8 mouse cellular contexts compared by ENCODE assay signal in the genomic region with DNA sequence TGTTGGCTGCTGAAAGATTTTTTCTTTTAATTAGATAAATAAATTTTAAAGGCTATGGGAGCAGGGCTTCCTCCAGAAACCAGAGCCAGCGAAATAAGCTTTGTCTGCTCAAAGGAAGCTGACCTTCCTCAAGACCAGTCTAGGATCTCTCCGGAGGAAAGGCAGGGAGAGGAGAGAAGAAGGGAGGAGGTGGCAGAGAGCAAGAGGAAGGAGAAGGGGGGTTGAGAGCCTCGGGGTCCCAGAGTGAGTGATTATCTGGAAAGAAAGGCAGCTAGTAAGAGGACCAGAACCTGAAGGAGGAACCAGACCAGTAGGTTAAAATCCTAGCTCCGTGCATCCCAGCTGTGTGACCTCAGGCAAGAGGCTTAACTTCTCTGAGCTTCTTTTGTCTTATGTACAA. TPM values are rescaled to one million over a fixed set of nuclear protein-coding genes. Genes with fewer than 3 reads are reported as not detected.
A peak's percentile ranks its signal among the peaks of the same experiment; 100 is the strongest.
DNase-seq lines count a peak whose midpoint lies in the region; ATAC-seq lines count a peak whose summit lies in the region.

No protein-coding gene starts in this region.

- no peaks in the 10 kb centered on the region for H3K9me3 ChIP-seq in kidney, embryonic 15.5 days (replicated peaks)
- no peaks in the 10 kb centered on the region for H3K9me3 ChIP-seq in embryonic facial prominence, embryonic 14.5 days (ENCODE audit: control insufficient read depth, low read length)
- H3K9me3 ChIP-seq in hindbrain, embryonic 15.5 days: no peaks in the 10 kb centered on the region
- no peaks in the 10 kb centered on the region for H3K9me3 ChIP-seq in neural tube, embryonic 12.5 days

- DNase-seq in kidney, postnatal 36 days: no peak
- no peak for DNase-seq in embryonic facial prominence, embryonic 14.5 days (ENCODE audit: low spot score)
- DNase-seq in adipocyte (ENCODE audit: low spot score): no peak
- DNase-seq in thymus, postnatal 4 days: no peak
- no peak for DNase-seq in layer of hippocampus, adult 11-12 months (ENCODE audit: low spot score)

- peak overlapping the region; percentile 43 for H3K4me2 ChIP-seq in kidney, embryonic 15.5 days
- peak overlapping the region; percentile 51 for H3K4me2 ChIP-seq in embryonic facial prominence, embryonic 14.5 days (ENCODE audit: low read depth, low read length)
- peak overlapping the region; percentile 51 for H3K4me2 ChIP-seq in hindbrain, embryonic 15.5 days
- H3K4me2 ChIP-seq in neural tube, embryonic 12.5 days (replicated peaks): peak overlapping the region; percentile 53

- no peaks in the 10 kb centered on the region for H3K36me3 ChIP-seq in kidney, embryonic 15.5 days
- H3K36me3 ChIP-seq in embryonic facial prominence, embryonic 14.5 days (ENCODE audit: control insufficient read depth, insufficient read depth, low read length): no peaks in the 10 kb centered on the region
- no peaks in the 10 kb centered on the region for H3K36me3 ChIP-seq in hindbrain, embryonic 15.5 days
- no peaks in the 10 kb centered on the region for H3K36me3 ChIP-seq in neural tube, embryonic 12.5 days

- H3K4me3 ChIP-seq in kidney, embryonic 15.5 days (replicated peaks): no peak overlapping the region
- no peak overlapping the region for H3K4me3 ChIP-seq in embryonic facial prominence, embryonic 14.5 days (ENCODE audit: low read depth, low read length)
- no peak overlapping the region for H3K4me3 ChIP-seq in hindbrain, embryonic 15.5 days
- no peak overlapping the region for H3K4me3 ChIP-seq in neural tube, embryonic 12.5 days

- WGBS in kidney, embryonic 15.5 days: 22% methylated on average over 4 of the region's 4 CpGs
- WGBS in embryonic facial prominence, embryonic 14.5 days: 13% methylated on average over 4 of the region's 4 CpGs
- 14% methylated on average over 4 of the region's 4 CpGs for WGBS in hindbrain, embryonic 15.5 days
- WGBS in neural tube, embryonic 12.5 days: 23% methylated on average over 4 of the region's 4 CpGs

- peaks cover 23% of the 10 kb centered on the region for H3K4me1 ChIP-seq in kidney, embryonic 15.5 days
- H3K4me1 ChIP-seq in embryonic facial prominence, embryonic 14.5 days (ENCODE audit: control insufficient read depth, insufficient read depth, low read length): peaks cover 13% of the 10 kb centered on the region
- H3K4me1 ChIP-seq in hindbrain, embryonic 15.5 days (replicated peaks): peaks cover 18% of the 10 kb centered on the region
- peaks cover 15% of the 10 kb centered on the region for H3K4me1 ChIP-seq in neural tube, embryonic 12.5 days

- peak; percentile 8; the same call in 1 of the 2 replicates for ATAC-seq in kidney, embryonic 15.5 days (replicated peaks; ENCODE audit: low FRiP score)
- no peak for ATAC-seq in embryonic facial prominence, embryonic 14.5 days (ENCODE audit: low read depth)
- ATAC-seq in hindbrain, embryonic 15.5 days (ENCODE audit: low FRiP score, low read depth): peak; percentile 10; the same call in 1 of the 2 replicates
- peak; percentile 45; the same call in 1 of the 2 replicates for ATAC-seq in neural tube, embryonic 12.5 days (ENCODE audit: low FRiP score, low read depth)

- H3K27ac ChIP-seq in kidney, embryonic 15.5 days: peak overlapping the region; percentile 49; the same call in 1 of the 2 replicates
- no peak overlapping the region for H3K27ac ChIP-seq in embryonic facial prominence, embryonic 14.5 days (replicated peaks; ENCODE audit: low read depth, low read length)
- H3K27ac ChIP-seq in hindbrain, embryonic 15.5 days (replicated peaks): peak overlapping the region; percentile 58
- no peak overlapping the region for H3K27ac ChIP-seq in neural tube, embryonic 12.5 days

- no peak overlapping the region for H3K9ac ChIP-seq in kidney, embryonic 15.5 days
- peak overlapping the region; percentile 26; the same call in 1 of the 2 replicates for H3K9ac ChIP-seq in embryonic facial prominence, embryonic 14.5 days (ENCODE audit: low read depth, low read length)
- H3K9ac ChIP-seq in hindbrain, embryonic 15.5 days: no peak overlapping the region
- H3K9ac ChIP-seq in neural tube, embryonic 12.5 days: 0 out of 2 replicates have a peak overlapping the region, but pooled peaks have one; percentile 26

- H3K27me3 ChIP-seq in kidney, embryonic 15.5 days: peaks cover 26% of the 10 kb centered on the region
- H3K27me3 ChIP-seq in embryonic facial prominence, embryonic 14.5 days (replicated peaks; ENCODE audit: control insufficient read depth, insufficient read depth, low read length): no peaks in the 10 kb centered on the region
- H3K27me3 ChIP-seq in hindbrain, embryonic 15.5 days: peaks cover 3% of the 10 kb centered on the region; the same call in 1 of the 2 replicates
- no peaks in the 10 kb centered on the region; the same call in 1 of the 2 replicates for H3K27me3 ChIP-seq in neural tube, embryonic 12.5 days (replicated peaks)

RNA-seq across cellular contexts. Expression of a gene that starts 31.7 kb away (rescaled TPM):
- 4.0 and 4.5 TPM in 2 replicates for polyA plus RNA-seq in kidney, embryonic 15.5 days (2015; fragmentation: Nextera tagmentation; extraction: Ambion mirVana)
- polyA plus RNA-seq in embryonic facial prominence, embryonic 14.5 days (2014; fragmentation: Nextera tagmentation; extraction: Ambion mirVana): 10.1 and 11.0 TPM in 2 replicates
- polyA plus RNA-seq in hindbrain, embryonic 15.5 days (2015; fragmentation: Nextera tagmentation; extraction: Ambion mirVana): 4.4 and 5.0 TPM in 2 replicates
- 6.6 and 7.4 TPM in 2 replicates for polyA plus RNA-seq in neural tube, embryonic 12.5 days (2016; fragmentation: Nextera tagmentation; extraction: Ambion mirVana)

Comparison
In these comparisons a context has a peak if more than half of its experiments do, and no peak if none do; other contexts are left out.
1. H3K27ac ChIP-seq: peak in kidney, embryonic 15.5 days (single experiment) and hindbrain, embryonic 15.5 days (single experiment); none in embryonic facial prominence, embryonic 14.5 days (single experiment) and neural tube, embryonic 12.5 days (single experiment).
2. H3K9ac ChIP-seq: peak in embryonic facial prominence, embryonic 14.5 days (single experiment) and neural tube, embryonic 12.5 days (single experiment); none in kidney, embryonic 15.5 days (single experiment) and hindbrain, embryonic 15.5 days (single experiment).
3. Peak in every context shown above with its lines, with median percentiles within 50 percentile points of each other: H3K4me2 ChIP-seq.